Mouse (Mus musculus): Measurements from ENCODE around the gene Mllt6.

GRCm38 (mm10) chr11:97671177-97671527 is 7.9 kb downstream of the Mllt6 start:
- no peak for TF ChIP-seq POLR2A (IDR thresholded peaks at IDR 0.05; ENCODE audit: borderline replicate concordance, extremely low read depth, low read depth, low read length)
- TF ChIP-seq CTCF (IDR thresholded peaks at IDR 0.05; ENCODE audit: insufficient read depth, low read length), result no peak
